In the genomic region with DNA sequence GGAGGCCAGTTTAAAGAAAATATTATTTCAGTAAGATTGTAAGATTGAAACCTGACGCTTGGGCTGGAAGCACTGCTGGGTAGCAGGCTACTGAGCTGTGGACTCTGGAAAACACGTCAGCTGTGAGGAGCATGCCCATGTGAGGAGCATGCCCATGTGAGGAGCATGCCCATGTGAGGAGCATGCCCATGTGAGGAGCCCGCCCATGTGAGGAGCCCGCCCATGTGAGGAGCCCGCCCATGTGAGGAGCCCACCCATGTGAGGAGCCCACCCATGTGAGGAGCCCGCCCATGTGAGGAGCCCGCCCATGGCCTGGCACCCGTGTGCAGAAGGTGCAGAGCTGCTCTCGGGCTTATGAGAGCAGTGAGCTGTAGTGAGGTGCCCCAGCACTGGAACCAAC, we compare ENCODE assay signal across 26 mouse cellular contexts.
DNase-seq lines count a peak whose midpoint lies in the region; ATAC-seq and TF ChIP-seq lines count a peak whose summit lies in the region.
"Had no signal": no experiment of that assay in that cellular context is flagged by ENCODE, and none has a peak within 500 bp of the region (broad histone marks: within the 10 kb centered on the region; RNA-seq: fewer than 3 reads in every experiment).

No protein-coding gene starts in this region.

- 74% methylated on average over 9 of the region's 9 CpGs for WGBS in kidney, postnatal 0 days
- 77% methylated on average over 9 of the region's 9 CpGs for WGBS in limb, embryonic 14.5 days
- WGBS in liver, embryonic 12.5 days (ENCODE audit: insufficient replicate concordance): 66% methylated on average over 9 of the region's 9 CpGs
- 73% methylated on average over 9 of the region's 9 CpGs for WGBS in macrophage (ENCODE audit: missing documents)
- WGBS in embryonic facial prominence, embryonic 10.5 days: 86% methylated on average over 9 of the region's 9 CpGs

- H3K79me2 ChIP-seq in macrophage (ENCODE audit: inconsistent target): no peaks in the 10 kb centered on the region

- H3K27ac ChIP-seq in kidney, postnatal 0 days: no peak overlapping the region
- no peak overlapping the region for H3K27ac ChIP-seq in limb, embryonic 14.5 days (replicated peaks; ENCODE audit: low read depth, low read length)
- H3K27ac ChIP-seq in liver, embryonic 12.5 days: no peak overlapping the region
- peak overlapping the region; percentile 17; the same call in 1 of the 2 replicates for H3K27ac ChIP-seq in macrophage
- H3K27ac ChIP-seq in embryonic facial prominence, embryonic 10.5 days (replicated peaks): no peak overlapping the region
- H3K27ac ChIP-seq: embryonic facial prominence, embryonic 13.5 days; forebrain, embryonic 12.5 days; heart, embryonic 15.5 days; hindbrain, embryonic 10.5 days; intestine, embryonic 15.5 days; limb, embryonic 12.5 days; lung, embryonic 15.5 days; midbrain, embryonic 12.5 days; neural tube, embryonic 15.5 days had no signal

- 0 out of 2 replicates have a peak overlapping the region, but pooled peaks have one; percentile 23 for H3K4me2 ChIP-seq in kidney, postnatal 0 days (ENCODE audit: low read length)
- 0 out of 2 replicates have a peak overlapping the region, but pooled peaks have one; percentile 2 for H3K4me2 ChIP-seq in limb, embryonic 14.5 days (replicated peaks; ENCODE audit: low read depth, low read length, severe bottlenecking)
- peak overlapping the region; percentile 43 for H3K4me2 ChIP-seq in liver, embryonic 12.5 days
- H3K4me2 ChIP-seq: embryonic facial prominence, embryonic 13.5 days; forebrain, embryonic 12.5 days; intestine, embryonic 15.5 days; lung, embryonic 15.5 days; midbrain, embryonic 12.5 days; neural tube, embryonic 15.5 days had no signal

- ATAC-seq in kidney, postnatal 0 days (replicated peaks; ENCODE audit: low FRiP score, low read depth): no peak
- ATAC-seq in limb, embryonic 14.5 days (ENCODE audit: low FRiP score, low read depth): no peak
- ATAC-seq in liver, embryonic 12.5 days: no peak
- ATAC-seq: activated CD4-positive, CD25-positive, alpha-beta regulatory T cell, adult 4 months; hindbrain, embryonic 16.5 days; intestine, embryonic 15.5 days had no signal

- no peaks in the 10 kb centered on the region for H3K9me3 ChIP-seq in kidney, postnatal 0 days (replicated peaks; ENCODE audit: low read length)
- H3K9me3 ChIP-seq in limb, embryonic 14.5 days (ENCODE audit: control insufficient read depth, low read length): no peaks in the 10 kb centered on the region
- H3K9me3 ChIP-seq in liver, embryonic 12.5 days (replicated peaks): no peaks in the 10 kb centered on the region
- H3K9me3 ChIP-seq in embryonic facial prominence, embryonic 10.5 days: no peaks in the 10 kb centered on the region
- H3K9me3 ChIP-seq: embryonic facial prominence, embryonic 13.5 days; forebrain, embryonic 12.5 days; heart, embryonic 15.5 days; hindbrain, embryonic 10.5 days; intestine, embryonic 15.5 days; limb, embryonic 12.5 days; lung, embryonic 15.5 days; midbrain, embryonic 12.5 days; neural tube, embryonic 15.5 days had no signal

- TF ChIP-seq POLR2A in limb, embryonic 14.5 days (IDR thresholded peaks at IDR 0.05; ENCODE audit: borderline replicate concordance, extremely low read depth, insufficient read depth, insufficient read length): no peak

- intact Hi-C loops in left cerebral cortex, postnatal 4 days (cut with DNase I): no loop called here

- H3K27me3 ChIP-seq in kidney, postnatal 0 days (ENCODE audit: insufficient read depth, low read length): no peaks in the 10 kb centered on the region
- no peaks in the 10 kb centered on the region for H3K27me3 ChIP-seq in limb, embryonic 14.5 days (ENCODE audit: control insufficient read depth, insufficient read depth, low read length)
- H3K27me3 ChIP-seq in liver, embryonic 12.5 days (replicated peaks): no peaks in the 10 kb centered on the region
- no peaks in the 10 kb centered on the region for H3K27me3 ChIP-seq in embryonic facial prominence, embryonic 10.5 days (replicated peaks; ENCODE audit: low read depth, poor library complexity, severe bottlenecking)
- H3K27me3 ChIP-seq: embryonic facial prominence, embryonic 13.5 days; forebrain, embryonic 12.5 days; heart, embryonic 15.5 days; intestine, embryonic 15.5 days; limb, embryonic 12.5 days; lung, embryonic 15.5 days; midbrain, embryonic 12.5 days; neural tube, embryonic 15.5 days had no signal

- no peak overlapping the region for H3K4me3 ChIP-seq in kidney, postnatal 0 days (replicated peaks; ENCODE audit: low read depth, low read length)
- H3K4me3 ChIP-seq in limb, embryonic 14.5 days (replicated peaks; ENCODE audit: low read length): no peak overlapping the region
- no peak overlapping the region for H3K4me3 ChIP-seq in liver, embryonic 12.5 days
- H3K4me3 ChIP-seq in macrophage (ENCODE audit: inconsistent target): peak overlapping the region; percentile 14; the same call in 1 of the 2 replicates
- H3K4me3 ChIP-seq in embryonic facial prominence, embryonic 10.5 days: no peak overlapping the region
- H3K4me3 ChIP-seq: embryonic facial prominence, embryonic 13.5 days; erythroblast, embryonic 14.5 days; forebrain, embryonic 12.5 days; heart, embryonic 15.5 days; hindbrain, embryonic 10.5 days; intestine, embryonic 15.5 days; limb, embryonic 12.5 days; lung, embryonic 15.5 days; midbrain, embryonic 12.5 days; neural tube, embryonic 15.5 days had no signal

- no peak overlapping the region for H3K9ac ChIP-seq in kidney, postnatal 0 days (ENCODE audit: low read depth, low read length)
- H3K9ac ChIP-seq in limb, embryonic 14.5 days (ENCODE audit: low read depth, low read length, severe bottlenecking): no peak overlapping the region
- no peak overlapping the region for H3K9ac ChIP-seq in liver, embryonic 12.5 days
- H3K9ac ChIP-seq: embryonic facial prominence, embryonic 13.5 days; forebrain, embryonic 12.5 days; heart, embryonic 15.5 days; intestine, embryonic 15.5 days; limb, embryonic 12.5 days; lung, embryonic 15.5 days; midbrain, embryonic 12.5 days; neural tube, embryonic 15.5 days had no signal

- DNase-seq in kidney, postnatal 0 days (ENCODE audit: low spot score): no peak
- no peak for DNase-seq in kidney, postnatal 4 days
- no peak for DNase-seq in limb, embryonic 14.5 days (ENCODE audit: low spot score)
- no peak for DNase-seq in left cerebral cortex, postnatal 4 days
- no peak for DNase-seq in embryonic facial prominence, embryonic 10.5 days (ENCODE audit: low spot score)
- DNase-seq in left cerebral cortex, adult 11 months (ENCODE audit: low spot score): no peak
- DNase-seq: adrenal gland, adult 8-10 months; cerebellum, adult 18-20 months; cerebellum, postnatal 14 days; gastrocnemius, postnatal 14 days; kidney, adult 8-10 months; right cerebral cortex, postnatal 14 days had no signal

- H3K4me1 ChIP-seq in kidney, postnatal 0 days (replicated peaks; ENCODE audit: insufficient read depth, low read length): peaks cover 10% of the 10 kb centered on the region; the same call in 1 of the 2 replicates
- H3K4me1 ChIP-seq in limb, embryonic 14.5 days (ENCODE audit: control insufficient read depth, insufficient read depth, low read length): no peaks in the 10 kb centered on the region
- peaks cover 6% of the 10 kb centered on the region for H3K4me1 ChIP-seq in liver, embryonic 12.5 days
- H3K4me1 ChIP-seq in embryonic facial prominence, embryonic 10.5 days: no peaks in the 10 kb centered on the region
- H3K4me1 ChIP-seq: embryonic facial prominence, embryonic 13.5 days; forebrain, embryonic 12.5 days; lung, embryonic 15.5 days; neural tube, embryonic 15.5 days had no signal

- no peak for TF ChIP-seq CTCF in kidney, postnatal 0 days (IDR thresholded peaks at IDR 0.05; ENCODE audit: low read depth)

- H3K36me3 ChIP-seq in kidney, postnatal 0 days (ENCODE audit: insufficient read depth, low read length): no peaks in the 10 kb centered on the region
- 0 out of 2 replicates have a peak, but pooled peaks cover 4% of the 10 kb centered on the region for H3K36me3 ChIP-seq in limb, embryonic 14.5 days (ENCODE audit: control insufficient read depth, insufficient read depth, low read length)
- peaks cover 8% of the 10 kb centered on the region; the same call in 1 of the 2 replicates for H3K36me3 ChIP-seq in liver, embryonic 12.5 days
- H3K36me3 ChIP-seq in macrophage (ENCODE audit: inconsistent target): no peaks in the 10 kb centered on the region
- H3K36me3 ChIP-seq in embryonic facial prominence, embryonic 10.5 days (replicated peaks): peaks cover 9% of the 10 kb centered on the region; the same call in 1 of the 2 replicates
- H3K36me3 ChIP-seq: heart, embryonic 15.5 days; intestine, embryonic 15.5 days; lung, embryonic 15.5 days had no signal
